Mouse (Mus musculus) layer of hippocampus, adult 2 months (tissue): ENCODE measurements at regions not wholly inside any gene's neighbourhood (a gene's known extent, or its start where the extent isn't known, plus 50 kb on each side); places are given as distances from the start of the nearest gene placed in this dataset.

Source experiments
- DNase-seq, 2 experiments: peaks; one replicate each; pipeline ENCODE4 v3.0.0; 2022; ENCODE audit warnings: low spot score in 2 of 2
- H3K27ac ChIP-seq: fragments of 200-600 bp; 2 replicates; pipeline ENCODE4 v1.8.1; 2022
- H3K4me3 ChIP-seq: fragments of 200-600 bp; 2 replicates; pipeline ENCODE4 v1.8.1; 2022; ENCODE audit warnings: mild to moderate bottlenecking
- CTCF ChIP-seq: fragments of 200-600 bp; conservative IDR thresholded peaks from 2 replicates; pipeline ENCODE4 v1.8.1; 2022; ENCODE audit warnings: antibody characterized with exemption, mild to moderate bottlenecking, moderate library complexity

- Histone ChIP-seq H3K27ac (peak overlapping the region; percentile 23; the same call in 1 of the 2 replicates), H3K4me3 (no peak overlapping the region)
- TF ChIP-seq CTCF, result no peak
- DNase-seq, result peak; percentile 38 to 43
These were observed 195.3 kb downstream of the Gadd45g start for GRCm38 (mm10) chr13:52041467-52042421.

DNA sequence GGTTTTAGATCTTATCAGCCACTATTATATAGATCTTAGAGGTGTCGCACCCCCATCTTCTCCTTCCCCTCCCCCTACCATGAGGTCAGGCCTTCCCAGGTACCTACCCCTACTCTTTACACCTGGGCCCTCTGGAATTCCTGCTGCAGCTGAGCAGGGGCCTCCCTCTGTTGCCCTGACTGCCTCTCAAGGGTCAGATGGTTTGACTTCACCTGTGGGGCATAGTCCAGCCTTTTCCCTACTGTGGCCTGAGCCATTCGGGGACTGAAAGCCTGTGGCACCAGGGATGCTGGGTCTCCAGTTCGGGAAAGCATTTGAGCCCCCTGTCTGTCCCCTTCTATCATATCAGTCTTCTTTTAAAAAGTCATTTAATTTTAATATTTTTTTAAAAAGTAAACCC is 196.4 kb downstream of the Gadd45g start:
- no peak for DNase-seq
- no peak for TF ChIP-seq CTCF
- Histone ChIP-seq H3K4me3 (no peak overlapping the region), H3K27ac (no peak overlapping the region)

DNA sequence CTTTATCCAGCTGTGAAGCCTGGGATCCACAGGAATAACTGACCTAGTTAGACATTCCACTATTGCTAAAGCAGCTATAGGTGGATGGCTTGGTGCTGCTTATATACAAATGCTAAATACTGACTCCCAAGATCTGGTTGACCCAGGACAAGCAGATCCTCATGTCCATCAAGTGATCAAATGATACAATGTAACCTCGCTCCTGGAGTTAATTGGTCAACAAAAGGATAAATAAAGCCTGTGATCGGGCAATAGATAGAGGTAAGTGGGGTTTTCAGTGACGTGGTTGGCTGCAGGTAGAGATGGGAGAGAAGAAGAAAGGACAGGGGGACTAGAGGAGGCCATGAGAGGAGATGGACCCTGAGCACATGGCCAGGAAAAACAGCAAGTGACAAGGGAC is 197.4 kb downstream of the Gadd45g start:
- no peak for DNase-seq
- no peak for TF ChIP-seq CTCF
- Histone ChIP-seq H3K27ac (no peak overlapping the region), H3K4me3 (no peak overlapping the region)

DNA sequence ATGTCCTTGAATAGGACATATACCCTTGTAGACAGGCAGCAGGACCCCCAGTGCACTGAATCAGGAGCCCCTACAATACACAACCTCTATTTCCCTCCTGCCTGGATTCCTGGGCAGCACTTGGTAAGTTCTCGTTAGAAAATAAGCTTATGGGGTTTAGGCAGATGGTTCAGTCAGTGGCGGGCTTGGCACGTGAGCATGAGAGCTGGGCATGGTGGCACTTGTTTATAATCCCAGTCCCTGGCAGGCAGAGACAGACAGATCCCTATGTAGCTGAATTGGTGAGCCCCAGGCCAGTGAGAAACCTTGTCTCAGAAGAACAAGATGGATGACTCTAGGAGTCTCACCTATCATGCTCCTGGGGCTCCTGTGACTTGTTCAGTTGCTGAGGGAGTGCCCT is 198.9 kb downstream of the Gadd45g start:
- no peak for TF ChIP-seq CTCF
- no peak overlapping the region for H3K4me3 ChIP-seq
- H3K27ac ChIP-seq, result peak overlapping the region; percentile 60; the same call in 1 of the 2 replicates
- DNase-seq, result no peak

GRCm38 (mm10) chr13:52046020-52046419 is 199.5 kb downstream of the Gadd45g start:
- no peak for TF ChIP-seq CTCF
- H3K4me3 ChIP-seq, result no peak overlapping the region
- peak overlapping the region; percentile 60 for H3K27ac ChIP-seq
- DNase-seq, result peak in 1 of 2 experiments; percentile 31

DNA sequence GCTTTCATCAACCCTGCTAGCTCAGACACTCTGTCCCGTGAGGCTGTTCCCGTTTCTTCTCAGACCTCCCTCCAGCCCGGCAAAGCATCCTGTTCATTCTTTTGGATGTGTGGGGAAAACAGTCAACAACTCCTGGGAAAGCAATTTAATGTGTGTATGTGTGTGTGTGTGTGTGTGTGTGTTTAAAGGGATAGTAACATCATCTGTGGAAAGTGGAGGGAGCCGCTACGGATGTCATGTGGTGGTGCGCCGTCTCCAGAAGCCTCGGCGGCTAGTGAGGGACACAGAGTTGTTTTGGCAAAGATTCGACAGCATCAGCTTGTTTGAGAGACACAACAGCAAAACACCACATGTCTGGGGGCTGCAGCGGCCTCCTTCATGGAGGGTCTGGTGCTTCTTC is 200.2 kb downstream of the Gadd45g start:
- Histone ChIP-seq H3K27ac (peak overlapping the region; percentile 60; the same call in 1 of the 2 replicates), H3K4me3 (no peak overlapping the region)
- no peak for DNase-seq
- no peak for TF ChIP-seq CTCF

GRCm38 (mm10) chr13:52047937-52048336 is 201.5 kb downstream of the Gadd45g start:
- no peak for TF ChIP-seq CTCF
- Histone ChIP-seq H3K27ac (peak overlapping the region; percentile 60), H3K4me3 (no peak overlapping the region; the same call in 1 of the 2 replicates)
- DNase-seq, result no peak

GRCm38 (mm10) chr13:52048777-52049176 is 202.3 kb downstream of the Gadd45g start:
- DNase-seq, result no peak
- no peak overlapping the region for H3K4me3 ChIP-seq
- peak overlapping the region; percentile 60; the same call in 1 of the 2 replicates for H3K27ac ChIP-seq
- TF ChIP-seq CTCF, result no peak

DNA sequence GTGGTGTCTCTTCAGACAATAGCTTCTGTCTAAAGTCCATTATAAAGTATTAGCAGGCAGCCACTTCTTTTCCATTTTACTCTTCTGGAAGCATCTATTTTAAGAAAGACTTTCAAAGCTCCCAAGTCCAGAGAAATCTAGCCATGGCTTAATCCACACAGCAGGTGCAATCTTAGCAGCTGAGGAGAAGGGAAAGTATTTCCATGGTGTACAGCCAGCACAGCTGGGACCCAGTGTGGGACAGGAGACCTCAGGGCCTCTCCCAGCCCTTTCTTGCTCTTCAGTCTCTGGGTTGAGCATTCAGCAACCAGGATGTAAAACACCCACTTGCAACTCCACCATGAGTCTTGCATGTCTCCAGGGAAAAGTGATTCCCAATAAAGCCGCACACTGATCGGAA is 202.8 kb downstream of the Gadd45g start:
- TF ChIP-seq CTCF, result no peak

DNA sequence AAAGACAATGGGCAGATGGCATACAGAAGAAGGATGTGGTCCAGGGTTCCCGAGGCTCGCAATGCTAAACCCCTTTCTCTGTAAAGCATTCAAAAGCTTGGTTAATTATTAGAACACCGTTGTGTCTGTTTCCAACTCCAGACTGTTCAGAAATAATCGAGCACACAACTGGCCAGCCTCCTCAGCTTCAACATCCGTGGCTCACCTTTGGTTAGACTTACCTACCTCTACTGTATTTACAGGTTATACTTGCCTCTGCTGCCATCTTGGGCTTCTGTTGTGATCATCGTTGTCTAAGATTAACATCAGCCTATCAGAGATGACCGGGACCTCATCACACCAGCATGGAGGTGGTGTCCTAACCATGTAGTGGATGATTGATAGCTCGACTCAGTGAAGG is 209.3 kb downstream of the Gadd45g start:
- TF ChIP-seq CTCF, result no peak
- DNase-seq, result no peak
- no peak overlapping the region for H3K27ac ChIP-seq
- no peak overlapping the region for H3K4me3 ChIP-seq

More for the DNA sequence above, 202.8 kb downstream of the Gadd45g start:
- no peak for DNase-seq
- H3K4me3 ChIP-seq, result no peak overlapping the region
- H3K27ac ChIP-seq, result 0 out of 2 replicates have a peak overlapping the region, but pooled peaks have one; percentile 60

DNA sequence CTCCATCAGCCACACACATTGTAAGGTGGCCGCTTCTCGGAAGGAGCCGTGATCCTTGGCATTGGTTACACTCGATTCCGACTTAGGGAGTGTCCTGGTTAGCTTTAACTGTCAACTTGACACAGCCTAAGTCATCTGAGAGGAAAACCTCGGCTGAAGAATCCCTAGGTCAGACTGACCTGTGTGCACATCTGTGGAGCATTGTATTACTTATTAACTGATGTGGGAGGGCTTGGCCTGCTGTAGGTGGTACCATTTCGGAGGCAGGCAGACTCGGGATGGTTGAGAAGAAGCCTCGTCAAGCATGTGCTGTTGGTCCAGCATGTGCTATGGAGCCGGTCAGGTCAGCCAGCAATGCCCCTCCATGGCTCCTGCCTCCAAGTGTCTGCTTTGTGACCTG is 211.0 kb downstream of the Gadd45g start:
- DNase-seq, result no peak
- no peak overlapping the region for H3K4me3 ChIP-seq
- TF ChIP-seq CTCF, result no peak
- H3K27ac ChIP-seq, result no peak overlapping the region

DNA sequence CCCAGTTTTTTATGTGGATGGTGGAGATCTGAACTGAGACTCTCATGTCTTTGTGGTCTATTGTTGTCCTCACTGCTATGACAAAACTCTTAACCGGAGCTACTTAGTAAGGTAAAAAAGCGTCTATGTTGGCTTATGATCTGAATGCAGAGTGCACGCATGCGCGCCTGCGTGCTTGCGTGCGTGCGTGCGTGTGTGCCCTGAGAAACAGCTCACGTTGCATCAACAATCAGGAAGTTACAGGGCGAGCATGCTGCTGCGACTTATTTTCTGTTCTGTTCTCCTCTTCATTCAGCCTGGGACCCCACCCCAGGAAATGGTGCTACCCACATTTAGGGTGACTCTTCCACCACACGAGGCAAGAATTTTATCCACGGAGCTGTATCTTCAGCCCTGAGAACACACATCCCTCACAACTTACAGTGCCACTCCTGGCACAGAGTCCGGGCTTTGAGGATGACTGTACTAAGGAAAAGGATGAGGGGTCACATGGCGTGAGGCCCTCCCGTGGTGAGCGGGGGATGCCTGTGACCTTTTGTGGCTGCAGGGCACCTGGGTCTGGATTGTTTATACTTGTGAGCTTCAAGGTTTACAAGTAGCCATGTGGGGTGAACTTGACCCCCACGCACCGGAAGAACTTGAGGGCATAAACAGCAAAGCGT is 213.4 kb downstream of the Gadd45g start:
- DNase-seq, result no peak
- no peak for TF ChIP-seq CTCF
- Histone ChIP-seq H3K4me3 (no peak overlapping the region), H3K27ac (no peak overlapping the region)

DNA sequence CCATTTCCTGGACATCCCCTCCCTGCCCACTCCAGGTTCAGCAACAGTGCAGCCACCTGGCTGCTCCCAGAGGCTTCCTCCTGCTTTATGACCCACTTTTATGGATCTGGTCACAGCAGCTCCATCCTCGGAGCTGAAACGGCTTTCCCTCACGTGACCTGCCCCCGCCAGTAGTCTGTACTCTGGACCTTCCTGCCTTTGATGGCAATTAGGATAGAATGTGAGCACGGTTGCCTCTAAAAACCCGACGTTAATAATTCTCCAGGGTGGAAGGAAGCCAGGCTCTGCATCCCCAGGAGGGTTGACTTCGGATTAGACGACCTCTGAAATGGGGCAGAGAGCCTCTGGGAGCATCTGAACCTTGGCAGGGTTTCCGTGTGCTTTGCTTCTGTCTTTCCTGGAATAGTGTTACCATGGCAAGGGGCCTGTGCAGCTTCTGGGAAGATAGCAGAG is 214.0 kb downstream of the Gadd45g start:
- TF ChIP-seq CTCF, result no peak
- no peak overlapping the region for H3K4me3 ChIP-seq
- no peak for DNase-seq
- no peak overlapping the region for H3K27ac ChIP-seq
